Mouse (Mus musculus): ENCODE results near the gene Tbpl1.

The Tbpl1 gene

GRCm38 (mm10) chr10:22710173-22710777 is 21.5 kb downstream of the Tbpl1 start:
- no peak for DNase-seq (ENCODE audit: low spot score in 2 of 2)

GRCm38 (mm10) chr10:22708190-22708843 is 23.4 kb downstream of the Tbpl1 start:
- no peak for DNase-seq (ENCODE audit: low spot score in 2 of 2)

- DNase-seq (ENCODE audit: low spot score in 2 of 2), result no peak
Observed at GRCm38 (mm10) chr10:22703844-22704243, 27.9 kb downstream of the Tbpl1 start.

- no peak for DNase-seq (ENCODE audit: low spot score in 2 of 2)
Observed at GRCm38 (mm10) chr10:22701485-22702315, 30.0 kb downstream of the Tbpl1 start.

GRCm38 (mm10) chr10:22700773-22701172 is 31.0 kb downstream of the Tbpl1 start:
- no peak for DNase-seq (ENCODE audit: low spot score in 2 of 2)

GRCm38 (mm10) chr10:22699487-22700335 is 32.0 kb downstream of the Tbpl1 start:
- no peak for DNase-seq (ENCODE audit: low spot score in 2 of 2)

- no peak for DNase-seq (ENCODE audit: low spot score in 2 of 2)
Observed at GRCm38 (mm10) chr10:22698158-22698953, 33.4 kb downstream of the Tbpl1 start.

GRCm38 (mm10) chr10:22696864-22697263 is 34.9 kb downstream of the Tbpl1 start:
- DNase-seq (ENCODE audit: low spot score in 2 of 2), result no peak

- DNase-seq (ENCODE audit: low spot score in 2 of 2), result no peak
Observed at GRCm38 (mm10) chr10:22696236-22696635, 35.5 kb downstream of the Tbpl1 start.

GRCm38 (mm10) chr10:22675848-22676630 is 55.7 kb downstream of the Tbpl1 start:
- no peak for DNase-seq (ENCODE audit: low spot score in 2 of 2)

- DNase-seq (ENCODE audit: low spot score in 2 of 2), result no peak
Observed at GRCm38 (mm10) chr10:22674176-22674575, 57.6 kb downstream of the Tbpl1 start.

- no peak for DNase-seq (ENCODE audit: low spot score in 2 of 2)
Observed at GRCm38 (mm10) chr10:22668509-22668908, 63.2 kb downstream of the Tbpl1 start.

GRCm38 (mm10) chr10:22660286-22661000 is 71.3 kb downstream of the Tbpl1 start:
- no peak for DNase-seq (ENCODE audit: low spot score in 2 of 2)

- DNase-seq (ENCODE audit: low spot score in 2 of 2), result no peak
Observed at GRCm38 (mm10) chr10:22659386-22659725, 72.4 kb downstream of the Tbpl1 start.

- DNase-seq (ENCODE audit: low spot score in 2 of 2), result no peak
Observed at GRCm38 (mm10) chr10:22658534-22659385, 73.0 kb downstream of the Tbpl1 start.
